Mouse (Mus musculus): ENCODE results near the gene Castor1. TPM values are rescaled to one million over a fixed set of nuclear protein-coding genes. Genes with fewer than 3 reads are reported as not detected.

The Castor1 gene
- polyA plus RNA-seq, 1 experiment from 2014 or later, result 1.7 TPM

- Histone ChIP-seq H3K27me3 (ENCODE audit: control insufficient read depth, insufficient read depth, low read depth, low read length) (peaks cover 13% of the 10 kb centered on the region), H3K27ac (ENCODE audit: low read length) (no peak overlapping the region), H3K36me3 (ENCODE audit: control insufficient read depth, insufficient read depth) (no peaks in the 10 kb centered on the region), H3K4me1 (ENCODE audit: control insufficient read depth, low read depth, low read length) (peaks cover 18% of the 10 kb centered on the region), H3K4me3 (ENCODE audit: low read depth, low read length) (no peak overlapping the region), H3K9ac (ENCODE audit: low read depth, low read length) (no peak overlapping the region), H3K4me2 (ENCODE audit: low read depth, low read length) (no peak overlapping the region), H3K9me3 (replicated peaks; ENCODE audit: control insufficient read depth, low read length) (no peaks in the 10 kb centered on the region)
- no peak for ATAC-seq (ENCODE audit: low read depth)
- WGBS (ENCODE audit: insufficient replicate concordance), result 93% methylated on average over 14 of the region's 14 CpGs
Measured at GRCm38 (mm10) chr11:4214572-4214971, 3.5 kb upstream of the Castor1 start.

GRCm38 (mm10) chr11:4215061-4215460, 3.0 kb upstream of the Castor1 start:
- H3K36me3 ChIP-seq (ENCODE audit: control insufficient read depth, insufficient read depth), result no peaks in the 10 kb centered on the region
- no peak for ATAC-seq (ENCODE audit: low read depth)
- peaks cover 21% of the 10 kb centered on the region for H3K4me1 ChIP-seq (ENCODE audit: control insufficient read depth, low read depth, low read length)
- peaks cover 17% of the 10 kb centered on the region for H3K27me3 ChIP-seq (ENCODE audit: control insufficient read depth, insufficient read depth, low read depth, low read length)
- no peak overlapping the region for H3K27ac ChIP-seq (ENCODE audit: low read length)
- H3K9me3 ChIP-seq (replicated peaks; ENCODE audit: control insufficient read depth, low read length), result no peaks in the 10 kb centered on the region
- no peak overlapping the region for H3K4me2 ChIP-seq (ENCODE audit: low read depth, low read length)
- H3K9ac ChIP-seq (ENCODE audit: low read depth, low read length), result no peak overlapping the region
- no peak overlapping the region for H3K4me3 ChIP-seq (ENCODE audit: low read depth, low read length)
- 72% methylated on average over 10 of the region's 10 CpGs for WGBS (ENCODE audit: insufficient replicate concordance)

- peaks cover 17% of the 10 kb centered on the region for H3K27me3 ChIP-seq (ENCODE audit: control insufficient read depth, insufficient read depth, low read depth, low read length)
- no peak overlapping the region for H3K27ac ChIP-seq (ENCODE audit: low read length)
- H3K36me3 ChIP-seq (ENCODE audit: control insufficient read depth, insufficient read depth), result no peaks in the 10 kb centered on the region
- H3K4me1 ChIP-seq (ENCODE audit: control insufficient read depth, low read depth, low read length), result peaks cover 27% of the 10 kb centered on the region
- no peak for ATAC-seq (ENCODE audit: low read depth)
- no peak overlapping the region for H3K4me2 ChIP-seq (ENCODE audit: low read depth, low read length)
- H3K9me3 ChIP-seq (replicated peaks; ENCODE audit: control insufficient read depth, low read length), result no peaks in the 10 kb centered on the region
- no peak overlapping the region for H3K9ac ChIP-seq (ENCODE audit: low read depth, low read length)
- no peak overlapping the region for H3K4me3 ChIP-seq (ENCODE audit: low read depth, low read length)
- WGBS (ENCODE audit: insufficient replicate concordance), result 69% methylated on average over 9 of the region's 9 CpGs
Measured at GRCm38 (mm10) chr11:4216248-4217000, 1.6 kb upstream of the Castor1 start.

DNA sequence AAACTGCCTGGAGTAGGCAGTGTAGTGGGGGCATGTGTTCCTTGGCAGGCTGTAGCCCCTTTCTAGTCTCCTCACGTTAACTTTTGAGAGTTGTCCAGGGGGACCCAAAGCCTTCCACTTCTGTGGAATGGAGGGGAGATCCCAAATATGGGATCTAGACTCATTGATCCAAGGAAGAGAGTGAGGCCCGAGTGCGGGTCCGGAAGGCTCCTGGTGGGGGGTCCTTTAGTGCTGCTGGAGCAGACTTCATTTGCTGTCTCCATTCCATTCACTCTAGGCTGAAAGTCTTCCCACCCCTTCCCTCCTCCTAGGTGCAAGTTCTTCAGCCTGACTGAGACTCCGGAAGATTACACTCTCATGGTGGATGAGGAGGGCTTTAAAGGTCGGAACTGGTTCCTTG, 612 bp downstream of the Castor1 start:
- no peak overlapping the region for H3K27ac ChIP-seq (ENCODE audit: low read length)
- peak overlapping the region; percentile 99 for H3K4me2 ChIP-seq (ENCODE audit: low read depth, low read length)
- H3K9ac ChIP-seq (ENCODE audit: low read depth, low read length), result peak overlapping the region; percentile 74
- peaks cover 47% of the 10 kb centered on the region for H3K4me1 ChIP-seq (ENCODE audit: control insufficient read depth, low read depth, low read length)
- no peak for ATAC-seq (ENCODE audit: low read depth)
- H3K9me3 ChIP-seq (replicated peaks; ENCODE audit: control insufficient read depth, low read length), result no peaks in the 10 kb centered on the region
- no peaks in the 10 kb centered on the region for H3K36me3 ChIP-seq (ENCODE audit: control insufficient read depth, insufficient read depth)
- WGBS (ENCODE audit: insufficient replicate concordance), result 14% methylated on average over 6 of the region's 6 CpGs
- H3K27me3 ChIP-seq (ENCODE audit: control insufficient read depth, insufficient read depth, low read depth, low read length), result peaks cover 17% of the 10 kb centered on the region
- peak overlapping the region; percentile 63 for H3K4me3 ChIP-seq (ENCODE audit: low read depth, low read length)

DNA sequence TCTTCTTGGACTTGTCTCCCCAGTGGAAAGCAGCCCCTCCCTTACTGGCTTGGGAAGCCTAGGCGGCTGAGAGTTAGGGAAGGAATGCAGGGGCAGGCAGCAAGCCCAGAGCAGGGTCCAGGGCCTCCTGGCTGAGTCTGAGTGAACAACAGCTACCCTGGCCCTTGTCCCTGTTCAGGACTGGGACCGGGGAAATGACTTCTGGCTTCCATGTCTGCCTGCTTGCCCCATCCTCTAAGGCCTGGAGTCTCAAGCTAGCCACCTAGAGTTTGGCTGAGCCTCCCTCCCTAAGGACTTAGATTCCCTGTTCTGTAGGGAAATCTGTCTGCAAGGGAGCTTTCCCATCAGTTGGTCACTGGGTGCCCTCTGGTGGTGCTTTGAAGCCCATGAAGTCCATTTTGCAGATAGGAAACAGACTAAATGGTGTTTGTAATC, 1.3 kb downstream of the Castor1 start:
- ATAC-seq (ENCODE audit: low read depth), result no peak
- Histone ChIP-seq H3K9me3 (replicated peaks; ENCODE audit: control insufficient read depth, low read length) (no peaks in the 10 kb centered on the region), H3K36me3 (ENCODE audit: control insufficient read depth, insufficient read depth) (no peaks in the 10 kb centered on the region), H3K4me1 (ENCODE audit: control insufficient read depth, low read depth, low read length) (peaks cover 54% of the 10 kb centered on the region), H3K4me3 (ENCODE audit: low read depth, low read length) (no peak overlapping the region), H3K4me2 (ENCODE audit: low read depth, low read length) (0 out of 2 replicates have a peak overlapping the region, but pooled peaks have one; percentile 99), H3K27ac (ENCODE audit: low read length) (no peak overlapping the region), H3K27me3 (ENCODE audit: control insufficient read depth, insufficient read depth, low read depth, low read length) (peaks cover 17% of the 10 kb centered on the region), H3K9ac (ENCODE audit: low read depth, low read length) (no peak overlapping the region)
- 20% methylated on average over 2 of the region's 2 CpGs for WGBS (ENCODE audit: insufficient replicate concordance)

DNA sequence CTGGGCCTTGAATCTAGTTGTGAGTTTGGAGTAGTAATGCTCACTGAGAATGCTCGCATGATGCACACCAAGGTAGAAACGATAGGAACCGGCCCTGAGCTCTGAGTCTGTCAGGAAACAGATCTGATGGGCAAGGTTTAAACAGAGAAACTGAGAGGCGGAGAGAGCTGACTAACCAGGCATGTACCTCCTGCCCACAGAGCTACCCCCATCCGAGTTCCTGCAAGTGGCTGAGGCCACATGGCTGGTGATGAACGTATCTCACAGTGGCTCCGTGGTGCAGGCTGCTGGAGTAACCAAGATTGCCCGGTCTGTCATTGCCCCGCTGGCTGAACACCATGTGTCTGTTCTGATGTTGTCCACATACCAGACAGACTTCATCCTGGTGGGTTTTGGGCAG, 1.9 kb downstream of the Castor1 start:
- Histone ChIP-seq H3K9me3 (replicated peaks; ENCODE audit: control insufficient read depth, low read length) (no peaks in the 10 kb centered on the region), H3K4me2 (ENCODE audit: low read depth, low read length) (no peak overlapping the region), H3K27ac (ENCODE audit: low read length) (no peak overlapping the region), H3K4me3 (ENCODE audit: low read depth, low read length) (no peak overlapping the region), H3K27me3 (ENCODE audit: control insufficient read depth, insufficient read depth, low read depth, low read length) (peaks cover 17% of the 10 kb centered on the region), H3K9ac (ENCODE audit: low read depth, low read length) (no peak overlapping the region), H3K4me1 (ENCODE audit: control insufficient read depth, low read depth, low read length) (peaks cover 60% of the 10 kb centered on the region), H3K36me3 (ENCODE audit: control insufficient read depth, insufficient read depth) (no peaks in the 10 kb centered on the region)
- 50% methylated on average over 9 of the region's 9 CpGs for WGBS (ENCODE audit: insufficient replicate concordance)
- no peak for ATAC-seq (ENCODE audit: low read depth)

DNA sequence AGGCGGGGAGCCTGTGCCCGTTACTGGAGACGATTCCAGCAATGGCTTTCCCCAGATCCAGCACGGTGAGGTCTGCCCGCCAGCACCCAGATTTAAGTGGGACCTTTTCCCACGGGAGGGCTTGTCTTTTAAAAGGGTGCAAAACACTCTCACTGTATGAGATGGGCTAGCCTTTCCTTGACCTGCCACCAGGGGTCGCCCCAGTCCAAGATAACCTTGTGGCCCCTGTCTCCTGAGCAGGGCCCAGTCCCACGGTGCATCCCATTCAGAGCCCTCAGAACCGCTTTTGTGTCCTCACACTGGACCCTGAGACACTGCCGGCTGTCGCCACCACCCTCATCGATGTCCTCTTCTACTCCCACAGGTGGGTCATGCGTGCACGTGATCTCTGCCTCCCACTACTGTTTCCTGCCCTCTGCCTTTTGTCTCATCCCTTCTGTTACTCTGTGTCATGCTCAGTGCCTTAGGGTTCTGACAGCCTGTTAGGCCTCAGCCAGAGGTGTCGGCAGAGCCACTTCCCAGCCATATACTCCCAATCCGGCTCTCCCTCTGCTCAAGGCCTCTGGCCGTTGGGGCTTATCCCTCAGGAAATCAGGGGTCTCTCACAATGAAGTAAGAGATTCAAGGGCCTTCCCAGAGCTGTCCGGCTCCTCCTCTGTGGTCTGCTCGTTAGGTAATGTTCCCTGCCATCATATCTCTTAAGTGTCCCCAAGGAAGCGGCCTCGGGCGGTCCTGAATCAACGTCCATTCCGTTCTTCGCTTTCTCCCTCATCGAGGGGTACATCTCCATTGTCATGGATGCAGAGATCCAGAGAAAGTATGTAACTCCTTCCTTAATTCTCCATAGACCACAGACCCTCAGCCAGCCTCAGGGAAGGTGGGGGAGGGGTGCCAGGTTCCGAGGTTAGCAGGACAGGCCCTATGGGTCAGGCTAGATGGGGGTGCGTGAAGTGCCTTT, 2.7 kb downstream of the Castor1 start:
- H3K36me3 ChIP-seq (ENCODE audit: control insufficient read depth, insufficient read depth), result no peaks in the 10 kb centered on the region
- H3K9me3 ChIP-seq (replicated peaks; ENCODE audit: control insufficient read depth, low read length), result no peaks in the 10 kb centered on the region
- 48% methylated on average over 28 of the region's 28 CpGs for WGBS (ENCODE audit: insufficient replicate concordance)
- peaks cover 17% of the 10 kb centered on the region for H3K27me3 ChIP-seq (ENCODE audit: control insufficient read depth, insufficient read depth, low read depth, low read length)
- no peak overlapping the region for H3K4me2 ChIP-seq (ENCODE audit: low read depth, low read length)
- no peak overlapping the region for H3K4me3 ChIP-seq (ENCODE audit: low read depth, low read length)
- no peak for ATAC-seq (ENCODE audit: low read depth)
- H3K9ac ChIP-seq (ENCODE audit: low read depth, low read length), result no peak overlapping the region
- peaks cover 64% of the 10 kb centered on the region for H3K4me1 ChIP-seq (ENCODE audit: control insufficient read depth, low read depth, low read length)
- H3K27ac ChIP-seq (ENCODE audit: low read length), result no peak overlapping the region

- Histone ChIP-seq H3K36me3 (ENCODE audit: control insufficient read depth, insufficient read depth) (no peaks in the 10 kb centered on the region), H3K4me2 (ENCODE audit: low read depth, low read length) (no peak overlapping the region), H3K27me3 (ENCODE audit: control insufficient read depth, insufficient read depth, low read depth, low read length) (peaks cover 17% of the 10 kb centered on the region), H3K9ac (ENCODE audit: low read depth, low read length) (peak overlapping the region; percentile 20; the same call in 1 of the 2 replicates), H3K27ac (ENCODE audit: low read length) (0 out of 2 replicates have a peak overlapping the region, but pooled peaks have one; percentile 3), H3K4me3 (ENCODE audit: low read depth, low read length) (no peak overlapping the region), H3K4me1 (ENCODE audit: control insufficient read depth, low read depth, low read length) (peaks cover 79% of the 10 kb centered on the region), H3K9me3 (replicated peaks; ENCODE audit: control insufficient read depth, low read length) (no peaks in the 10 kb centered on the region)
- WGBS (ENCODE audit: insufficient replicate concordance), result 66% methylated on average over 17 of the region's 17 CpGs
- no peak for ATAC-seq (ENCODE audit: low read depth)
Measured at GRCm38 (mm10) chr11:4222046-4222950, 4.3 kb downstream of the Castor1 start.

All from liver, embryonic 16.5 days (tissue).